Mouse (Mus musculus) right cerebral cortex, adult 2 months (tissue): ENCODE data around the gene Mycl.
A peak's percentile ranks its signal among the peaks of the same experiment; 100 is the strongest.

Experiments used
- DNase-seq, 2 experiments: peaks; one replicate each; pipeline ENCODE4 v3.0.0; 2021 to 2022; ENCODE audit warnings: low spot score in 2 of 2

Gene Mycl

GRCm38 (mm10) chr4:122995404-122996220 is at the start of gene Mycl:
Mycl (plus strand) TSS chr4:122995652.
- peak; percentile 89 to 93 for DNase-seq

- no peak for DNase-seq
Observed at GRCm38 (mm10) chr4:122947223-122947622, 48.2 kb upstream of the Mycl start.

- no peak for DNase-seq
Observed at GRCm38 (mm10) chr4:122949096-122949495, 46.4 kb upstream of the Mycl start.

GRCm38 (mm10) chr4:122954680-122955411 is 40.6 kb upstream of the Mycl start:
- no peak for DNase-seq

GRCm38 (mm10) chr4:122955412-122956136 is 39.9 kb upstream of the Mycl start:
- DNase-seq, result peak; percentile 83 to 87

- DNase-seq, result no peak
Observed at GRCm38 (mm10) chr4:122956301-122956700, 39.2 kb upstream of the Mycl start.

- peak; percentile 16 to 62 for DNase-seq
Observed at GRCm38 (mm10) chr4:122958491-122959031, 36.9 kb upstream of the Mycl start.

- DNase-seq, result no peak
Observed at GRCm38 (mm10) chr4:122959816-122960215, 35.6 kb upstream of the Mycl start.

- peak; percentile 20 to 28 for DNase-seq
Observed at GRCm38 (mm10) chr4:122960321-122961099, 34.9 kb upstream of the Mycl start.

- DNase-seq, result peak; percentile 67 to 70
Observed at GRCm38 (mm10) chr4:122961100-122961567, 34.3 kb upstream of the Mycl start, which contains the start of gene Mfsd2a. Mfsd2a (minus strand) TSS chr4:122961188.

- no peak for DNase-seq
Observed at GRCm38 (mm10) chr4:122961589-122961988, 33.9 kb upstream of the Mycl start.

- no peak for DNase-seq
Observed at GRCm38 (mm10) chr4:122962751-122963150, 32.7 kb upstream of the Mycl start.

GRCm38 (mm10) chr4:122968106-122968505 is 27.3 kb upstream of the Mycl start:
- no peak for DNase-seq

GRCm38 (mm10) chr4:122971191-122971590 is 24.3 kb upstream of the Mycl start:
- no peak for DNase-seq

GRCm38 (mm10) chr4:122971646-122972045 is 23.8 kb upstream of the Mycl start:
- DNase-seq, result no peak

GRCm38 (mm10) chr4:122972056-122972455 is 23.4 kb upstream of the Mycl start:
- no peak for DNase-seq

GRCm38 (mm10) chr4:122974976-122975520 is 20.4 kb upstream of the Mycl start:
- no peak for DNase-seq

GRCm38 (mm10) chr4:122976885-122977284 is 18.6 kb upstream of the Mycl start:
- DNase-seq, result no peak

- no peak for DNase-seq
Observed at GRCm38 (mm10) chr4:122978850-122979249, 16.6 kb upstream of the Mycl start.

GRCm38 (mm10) chr4:122979826-122980225 is 15.6 kb upstream of the Mycl start:
- no peak for DNase-seq

- DNase-seq, result no peak
Observed at GRCm38 (mm10) chr4:122980684-122981083, 14.8 kb upstream of the Mycl start.
